Mouse (Mus musculus) cortical plate, adult 2 months (tissue): ENCODE data around the gene Eya3. TPM values are rescaled to one million over a fixed set of nuclear protein-coding genes. Genes with fewer than 3 reads are reported as not detected.

Experiments used
- H3K27ac ChIP-seq: fragments of 200-500 bp; 2 replicates; pipeline ENCODE4 v1.5.1; 2012; ENCODE audit warnings: low read length, control low read depth, inconsistent platforms; ENCODE audit not compliant: insufficient read depth
- H3K4me1 ChIP-seq: fragments of 200-500 bp; 2 replicates; pipeline ENCODE4 v1.6.1; 2011; ENCODE audit warnings: low read length; ENCODE audit not compliant: control insufficient read depth, insufficient read depth
- H3K4me3 ChIP-seq: fragments of 200-500 bp; 2 replicates; pipeline ENCODE4 v1.5.1; 2011; ENCODE audit warnings: mild to moderate bottlenecking, low read length, control low read depth; ENCODE audit not compliant: insufficient read depth
- CTCF ChIP-seq: fragments of 200-500 bp; IDR thresholded peaks from 2 replicates; pipeline ENCODE4 v1.5.1; 2011; ENCODE audit warnings: mild to moderate bottlenecking, control low read depth, low read length; ENCODE audit not compliant: insufficient read depth; ENCODE audit errors: extremely low read depth
- POLR2A ChIP-seq: fragments of 200-500 bp; IDR thresholded peaks from 2 replicates; pipeline ENCODE4 v1.6.1; 2011; ENCODE audit warnings: mild to moderate bottlenecking, low read length, control low read depth; ENCODE audit not compliant: insufficient read depth; ENCODE audit errors: extremely low read depth
- polyA plus RNA-seq: library from polyadenylated mRNA; depleted of rRNA; stranded (reverse); fragments of >200 nt; gene quantifications from 2 replicates; pipeline ENCODE4 v1.2.3, GENCODE M21; 2012

Gene Eya3
- polyA plus RNA-seq, 1 experiment = 25.5 TPM

DNA sequence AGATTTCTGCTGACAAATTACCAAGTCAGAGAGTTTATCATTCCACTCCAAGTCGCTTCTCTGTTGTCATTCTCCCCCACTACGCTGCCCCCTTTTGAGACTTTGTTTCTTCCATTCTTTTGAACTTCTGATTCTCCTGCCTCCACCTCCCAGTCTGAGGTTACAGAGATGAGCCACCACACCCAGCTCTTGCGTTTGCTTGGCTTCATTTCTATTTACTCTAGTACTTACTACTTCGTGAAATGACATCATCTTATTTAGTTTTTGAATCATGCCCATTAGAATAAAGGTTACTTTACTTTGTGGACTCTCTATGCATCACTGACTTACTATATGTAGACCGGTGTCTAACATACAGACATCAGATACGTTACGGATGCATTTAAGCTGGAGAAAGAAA, 8.7 kb downstream of the Eya3 start:
- no peaks in the 10 kb centered on the region for H3K4me1 ChIP-seq
- no peak for TF ChIP-seq POLR2A
- TF ChIP-seq CTCF = no peak
- no peak overlapping the region for H3K4me3 ChIP-seq
- no peak overlapping the region for H3K27ac ChIP-seq

DNA sequence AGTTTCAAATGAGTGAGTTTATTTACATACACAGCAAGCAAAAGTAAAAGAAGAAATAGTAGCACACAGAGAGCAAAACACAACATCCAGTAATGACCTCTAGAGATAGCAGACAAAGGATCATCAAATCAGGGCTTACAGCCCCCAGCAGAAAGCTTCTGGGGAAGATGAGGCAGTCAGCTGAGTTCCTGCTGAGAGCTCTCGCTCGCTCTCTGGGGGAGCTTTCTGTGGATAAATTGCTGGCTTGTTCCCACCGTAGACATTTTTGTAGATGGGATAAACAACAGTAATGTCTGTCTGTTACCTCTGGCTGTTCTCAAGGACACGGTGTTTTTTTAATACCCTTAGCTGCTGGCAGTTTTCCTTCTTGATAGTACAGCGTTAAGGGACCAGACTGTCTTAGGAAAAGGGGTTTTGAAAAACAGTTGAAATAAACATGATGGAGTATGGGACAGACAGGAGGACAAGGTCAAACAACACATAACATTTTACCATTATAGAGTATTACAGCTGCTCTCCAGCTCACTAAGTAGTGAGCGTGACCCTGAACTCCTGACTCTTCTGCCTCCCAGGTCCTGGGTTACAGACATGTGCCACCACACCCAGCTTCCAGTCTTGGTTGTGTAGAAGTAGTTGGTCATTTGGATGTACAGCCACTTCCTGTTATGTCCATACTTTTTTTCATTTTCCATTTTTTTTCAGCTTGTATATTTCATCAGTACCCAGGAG, 10.6 kb downstream of the Eya3 start:
- H3K4me1 ChIP-seq = peaks cover 2% of the 10 kb centered on the region; the same call in 1 of the 2 replicates
- TF ChIP-seq POLR2A (no peak), CTCF (no peak)
- no peak overlapping the region for H3K27ac ChIP-seq
- no peak overlapping the region for H3K4me3 ChIP-seq

DNA sequence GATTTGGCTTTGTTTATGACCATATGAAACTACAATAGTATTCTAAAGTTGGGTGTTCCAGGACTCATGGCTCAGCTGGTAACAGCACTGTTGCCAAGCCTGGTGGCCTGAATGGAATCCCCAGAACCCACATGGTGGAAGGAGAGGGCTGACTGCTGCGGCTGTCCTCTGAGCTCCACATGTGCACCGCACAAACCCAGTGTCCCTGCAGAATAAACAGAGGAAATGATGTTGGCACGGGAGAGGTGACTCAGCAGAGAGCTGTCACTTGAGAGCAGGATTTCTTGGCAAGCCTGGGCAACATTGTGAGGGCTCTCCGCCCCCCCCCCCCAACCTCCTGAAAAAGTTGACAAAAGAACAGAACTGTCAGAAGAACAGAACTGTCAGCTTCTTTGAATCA, 14.1 kb downstream of the Eya3 start:
- TF ChIP-seq CTCF (no peak), POLR2A (no peak)

DNA sequence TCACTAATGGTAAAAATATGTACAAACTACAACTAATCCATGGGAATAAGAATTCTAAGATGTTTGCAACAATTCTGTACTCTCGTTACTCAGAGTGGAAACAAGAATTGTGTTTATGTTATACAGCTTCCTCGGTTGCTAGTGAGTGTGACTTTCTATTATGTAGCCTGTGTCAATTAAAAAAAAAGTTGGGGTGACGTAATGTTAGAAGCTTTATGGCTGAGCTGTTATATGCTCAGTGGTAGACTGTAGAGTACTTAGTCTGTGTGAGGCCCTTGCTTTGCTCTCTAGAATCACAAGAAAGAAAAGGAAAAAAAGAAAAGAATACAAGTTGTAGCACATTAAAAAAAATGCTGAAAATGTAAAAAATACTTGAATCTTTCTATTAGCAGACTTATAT, 15.0 kb downstream of the Eya3 start:
- no peak for TF ChIP-seq POLR2A
- no peak for TF ChIP-seq CTCF
- Histone ChIP-seq H3K27ac (no peak overlapping the region), H3K4me3 (no peak overlapping the region), H3K4me1 (peaks cover 2% of the 10 kb centered on the region; the same call in 1 of the 2 replicates)

More for the DNA sequence above, 14.1 kb downstream of the Eya3 start:
- H3K4me1 ChIP-seq = peaks cover 2% of the 10 kb centered on the region; the same call in 1 of the 2 replicates
- no peak overlapping the region for H3K4me3 ChIP-seq
- no peak overlapping the region for H3K27ac ChIP-seq

DNA sequence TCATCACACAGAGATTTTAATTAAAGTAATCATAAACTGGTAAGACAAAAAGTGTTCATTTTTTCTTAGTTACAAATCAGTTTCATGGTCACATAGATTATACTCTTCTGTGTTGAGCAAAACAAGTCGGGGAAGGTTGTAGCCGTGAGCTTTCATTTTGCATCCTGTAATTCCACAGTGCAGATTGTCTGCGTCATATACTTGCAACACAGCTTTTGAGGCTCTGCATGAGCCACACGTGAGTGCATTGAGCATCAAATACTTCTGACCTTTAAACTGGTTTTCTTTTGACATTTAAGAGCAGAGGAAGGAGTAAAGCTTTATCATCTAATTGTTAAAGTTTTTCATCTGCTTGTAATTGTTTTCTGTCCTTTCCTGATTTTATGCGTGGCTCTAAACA, 16.5 kb downstream of the Eya3 start:
- TF ChIP-seq CTCF (no peak), POLR2A (no peak)
- Histone ChIP-seq H3K4me3 (no peak overlapping the region), H3K27ac (no peak overlapping the region)

DNA sequence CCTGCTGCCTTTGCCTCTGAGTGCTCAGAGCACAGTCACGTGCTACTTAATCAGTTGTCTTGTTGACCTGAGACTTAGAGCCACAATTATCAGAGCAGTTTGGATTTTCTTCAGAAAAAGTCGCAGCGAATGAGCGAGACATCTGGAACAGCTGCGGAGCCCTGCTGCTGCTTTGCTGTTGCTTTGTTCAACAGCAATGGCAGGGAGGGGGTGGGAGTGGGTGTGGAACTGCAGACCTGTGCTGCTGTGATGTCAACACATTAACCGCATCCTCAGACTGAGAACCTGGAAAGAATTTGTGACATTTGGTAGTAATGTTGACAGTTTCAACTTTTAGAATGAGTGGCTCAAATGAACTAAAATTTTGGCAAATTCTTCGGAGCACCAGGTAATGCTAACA, 20.3 kb downstream of the Eya3 start:
- TF ChIP-seq CTCF = no peak
- no peak for TF ChIP-seq POLR2A
- H3K27ac ChIP-seq = no peak overlapping the region
- H3K4me1 ChIP-seq = no peaks in the 10 kb centered on the region
- no peak overlapping the region for H3K4me3 ChIP-seq

More for the DNA sequence above, 16.5 kb downstream of the Eya3 start:
- H3K4me1 ChIP-seq = peaks cover 2% of the 10 kb centered on the region; the same call in 1 of the 2 replicates

DNA sequence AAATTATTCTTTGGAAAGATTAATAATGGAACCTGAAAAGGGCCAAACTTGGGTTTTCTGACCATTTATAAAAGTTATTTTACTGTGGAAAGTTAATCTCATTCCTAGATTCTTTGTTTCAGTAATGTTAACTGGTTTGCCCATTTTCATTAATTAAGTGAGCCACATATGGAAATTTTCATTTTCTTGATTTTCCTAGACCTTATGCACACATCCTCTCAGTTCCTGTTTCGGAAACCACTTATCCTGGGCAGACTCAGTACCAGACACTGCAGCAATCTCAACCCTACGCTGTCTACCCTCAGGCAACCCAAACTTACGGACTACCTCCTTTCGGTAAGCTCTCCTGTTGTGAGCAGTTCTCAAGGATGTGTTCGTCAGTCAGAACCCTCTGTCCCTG, 33.9 kb downstream of the Eya3 start:
- Histone ChIP-seq H3K4me3 (no peak overlapping the region), H3K27ac (no peak overlapping the region), H3K4me1 (no peaks in the 10 kb centered on the region)
- TF ChIP-seq POLR2A = no peak
- TF ChIP-seq CTCF = no peak

DNA sequence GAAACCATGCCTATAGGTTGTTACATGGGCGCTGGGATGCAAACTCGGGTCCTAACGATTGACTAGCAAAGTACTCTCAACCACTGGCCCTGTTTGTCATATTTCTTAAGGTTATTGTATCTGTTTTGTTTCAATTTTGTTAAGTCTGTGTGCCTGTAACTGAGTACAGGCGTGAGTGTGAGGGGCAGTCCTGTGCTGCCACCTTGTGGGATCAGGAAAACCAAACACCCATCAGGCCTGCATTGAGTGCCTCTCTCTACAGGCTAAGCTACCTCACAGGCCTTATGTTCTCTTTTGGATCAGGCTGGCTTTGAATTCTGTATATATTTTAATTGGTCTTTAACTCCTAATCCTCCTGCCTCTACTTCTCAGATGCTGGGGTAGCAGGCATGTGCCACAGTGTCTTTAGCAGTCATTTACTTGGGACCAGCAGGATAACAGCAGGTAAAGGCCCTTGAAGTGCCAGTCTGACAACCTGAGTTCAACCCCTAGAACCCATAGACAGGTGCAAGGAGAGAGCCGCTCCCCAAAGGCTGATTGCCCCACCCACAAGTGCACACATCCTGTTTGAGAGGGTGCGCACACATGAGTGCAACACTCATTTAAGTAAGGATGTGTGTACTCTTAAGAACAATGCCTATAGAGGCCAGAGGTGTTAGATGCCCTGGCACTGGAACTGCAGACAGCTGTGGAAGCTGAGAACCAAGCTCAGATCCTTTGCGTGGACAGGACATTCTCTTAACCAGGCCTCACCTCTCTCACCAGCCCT, 38.2 kb downstream of the Eya3 start:
- Histone ChIP-seq H3K4me3 (no peak overlapping the region), H3K4me1 (no peaks in the 10 kb centered on the region), H3K27ac (no peak overlapping the region)
- TF ChIP-seq CTCF = peak; percentile 75
- TF ChIP-seq POLR2A = no peak

DNA sequence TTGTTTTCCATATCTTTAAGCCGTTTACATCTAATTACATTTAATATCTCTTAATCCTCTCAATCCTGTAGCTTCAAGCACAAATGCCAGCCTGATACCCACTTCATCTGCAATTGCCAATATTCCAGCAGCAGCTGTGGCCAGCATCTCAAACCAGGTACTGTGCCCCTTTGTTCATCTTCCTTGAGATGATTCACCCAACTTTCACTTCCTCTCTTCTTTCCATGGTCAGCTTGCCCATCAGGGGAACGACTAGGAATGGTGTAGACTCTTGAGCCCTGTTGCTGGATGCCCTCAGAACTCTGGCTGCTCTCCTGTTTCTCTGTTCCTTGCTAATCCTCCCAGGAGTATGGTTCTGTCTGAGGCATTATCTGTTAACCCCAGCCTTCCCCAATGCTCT, 50.8 kb downstream of the Eya3 start:
- H3K4me3 ChIP-seq = no peak overlapping the region
- H3K4me1 ChIP-seq = no peaks in the 10 kb centered on the region
- TF ChIP-seq CTCF (no peak), POLR2A (no peak)
- H3K27ac ChIP-seq = no peak overlapping the region

DNA sequence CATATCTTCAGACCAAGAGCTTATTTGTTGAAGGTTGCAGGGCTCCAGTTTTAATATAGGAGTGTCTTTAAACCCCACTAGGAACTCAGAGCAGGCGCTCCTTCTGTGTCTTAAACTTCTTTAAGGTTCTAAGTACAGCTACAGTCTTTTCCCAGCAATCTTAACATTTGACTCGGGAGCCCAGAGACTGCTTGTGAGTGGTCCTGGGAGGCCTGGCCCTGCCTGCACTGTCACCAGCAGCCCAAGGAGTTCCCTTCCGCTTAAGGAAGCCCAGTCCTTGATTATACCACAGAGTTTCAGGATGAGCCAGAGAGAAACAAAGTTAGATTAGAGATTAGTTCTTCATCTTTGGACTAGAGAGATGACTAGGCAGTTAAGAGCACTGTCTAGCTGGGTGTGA, 54.6 kb downstream of the Eya3 start:
- Histone ChIP-seq H3K27ac (no peak overlapping the region), H3K4me3 (no peak overlapping the region)
- TF ChIP-seq POLR2A = no peak
- no peak for TF ChIP-seq CTCF

More for the DNA sequence above, 54.6 kb downstream of the Eya3 start:
- no peaks in the 10 kb centered on the region for H3K4me1 ChIP-seq
